30 mouse cellular contexts compared by ENCODE assay signal in genomic region chr17:5582232-5582631, GRCm38 (mm10).
"Had no signal": no experiment of that assay in that cellular context is flagged by ENCODE, and none has a peak within 500 bp of the region (broad histone marks: within the 10 kb centered on the region; RNA-seq: fewer than 3 reads in every experiment).

No protein-coding gene starts in this region.

- H3K4me3 ChIP-seq: left cerebral cortex, adult 2 months; limb, embryonic 10.5 days; limb, embryonic 12.5 days; limb, embryonic 13.5 days; limb, embryonic 15.5 days; liver, embryonic 12.5 days; liver, embryonic 13.5 days; liver, embryonic 15.5 days; lung, embryonic 15.5 days; megakaryocyte, embryonic 14.5 days; midbrain, embryonic 10.5 days; midbrain, embryonic 12.5 days; midbrain, embryonic 13.5 days; midbrain, embryonic 15.5 days; myocyte; neural tube, embryonic 12.5 days had no signal

- ATAC-seq: liver, embryonic 12.5 days; liver, postnatal 0 days; lung, postnatal 0 days; midbrain, embryonic 13.5 days; midbrain, embryonic 15.5 days; midbrain, embryonic 16.5 days had no signal

- DNase-seq: left cerebral cortex, postnatal 4 days; liver; liver, embryonic 13.5 days; liver, postnatal 0 days; lung, adult 18-20 months; lung, adult 2 months; lung, embryonic 14.5 days; lung, postnatal 10 days; lung, postnatal 14 days; lung, postnatal 36 days; lung, postnatal 4 days; midbrain, embryonic 14.5 days had no signal

- H3K36me3 ChIP-seq: limb, embryonic 10.5 days; limb, embryonic 12.5 days; limb, embryonic 13.5 days; limb, embryonic 15.5 days; liver, embryonic 12.5 days; liver, embryonic 13.5 days; liver, embryonic 15.5 days; lung, embryonic 15.5 days; midbrain, embryonic 10.5 days; midbrain, embryonic 12.5 days; midbrain, embryonic 13.5 days; midbrain, embryonic 15.5 days; neural tube, embryonic 12.5 days had no signal

- H3K4me1 ChIP-seq: liver, embryonic 12.5 days; liver, embryonic 13.5 days; liver, embryonic 15.5 days; lung, embryonic 15.5 days had no signal

- H3K27ac ChIP-seq: left cerebral cortex, adult 2 months; limb, embryonic 10.5 days; limb, embryonic 12.5 days; limb, embryonic 13.5 days; limb, embryonic 15.5 days; liver, embryonic 12.5 days; liver, embryonic 13.5 days; liver, embryonic 14.5 days; liver, embryonic 15.5 days; lung, embryonic 15.5 days; midbrain, embryonic 13.5 days; midbrain, embryonic 15.5 days; neural tube, embryonic 12.5 days had no signal
